Mouse (Mus musculus): ENCODE measurements around the gene Qrfp.

Gene Qrfp

DNA sequence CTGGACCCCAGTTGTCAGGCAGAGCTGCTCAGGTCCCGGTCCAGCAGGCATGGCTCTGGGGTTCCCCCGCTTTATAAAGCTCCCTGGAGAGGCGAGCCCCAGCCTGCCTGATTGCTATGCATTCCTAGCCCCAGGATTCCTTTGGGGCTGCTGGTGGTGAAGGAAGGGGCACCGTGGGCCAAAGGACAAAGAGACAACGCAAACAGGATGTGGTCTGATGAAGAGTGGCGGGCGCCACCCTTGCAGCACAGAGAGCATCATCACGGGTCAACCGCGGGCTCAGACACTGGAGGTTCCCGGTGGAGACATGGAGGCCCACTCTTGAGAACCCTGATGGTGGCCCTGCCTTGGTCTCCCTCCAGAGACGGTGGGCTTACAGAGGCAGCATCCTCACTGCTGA is at the start of gene Qrfp:
Qrfp (minus strand) TSS at position 137 of the 400 bp plus-strand sequence.
- DNase-seq: peak; percentile 41

DNA sequence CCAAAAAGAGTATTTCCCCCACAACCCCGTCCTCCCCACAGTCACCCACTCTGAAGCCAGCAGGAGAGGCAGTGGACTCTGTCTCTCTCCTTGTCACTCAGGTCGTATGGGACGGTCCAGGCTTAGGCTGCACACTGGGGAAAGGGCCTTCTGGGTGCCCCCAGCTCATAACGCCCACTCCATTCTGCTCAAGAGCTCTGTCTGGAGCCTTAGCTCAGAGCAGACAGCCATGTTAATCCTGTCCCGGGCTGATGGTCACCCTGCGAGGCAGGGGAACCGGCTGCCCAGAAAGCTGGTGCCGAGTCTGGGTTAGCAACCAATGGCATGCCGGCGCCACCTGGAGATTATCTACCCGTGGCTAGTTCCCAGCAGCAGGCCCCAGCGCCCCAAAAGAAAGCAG is 48.1 kb upstream of the Qrfp start:
- DNase-seq: no peak

DNA sequence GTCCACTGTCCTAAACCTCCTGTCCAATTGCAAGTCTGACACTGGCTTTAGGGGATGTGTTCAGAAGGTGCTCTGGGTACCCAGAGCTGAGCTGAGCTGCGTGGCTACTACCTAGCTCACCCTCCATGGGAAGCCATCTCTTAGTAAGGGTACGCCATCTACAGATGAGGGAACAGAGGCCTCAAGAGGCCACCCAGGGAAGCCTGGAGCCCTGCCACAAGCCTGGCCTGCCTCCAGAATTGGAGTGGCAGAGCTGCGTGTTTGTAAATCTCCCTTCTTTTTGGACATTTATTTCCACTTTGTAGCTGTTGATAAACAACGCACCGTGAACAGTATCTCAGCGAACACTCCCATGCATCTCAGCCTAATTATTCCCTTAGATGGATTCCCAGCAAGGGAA is 46.8 kb upstream of the Qrfp start:
- DNase-seq: peak; percentile 70

DNA sequence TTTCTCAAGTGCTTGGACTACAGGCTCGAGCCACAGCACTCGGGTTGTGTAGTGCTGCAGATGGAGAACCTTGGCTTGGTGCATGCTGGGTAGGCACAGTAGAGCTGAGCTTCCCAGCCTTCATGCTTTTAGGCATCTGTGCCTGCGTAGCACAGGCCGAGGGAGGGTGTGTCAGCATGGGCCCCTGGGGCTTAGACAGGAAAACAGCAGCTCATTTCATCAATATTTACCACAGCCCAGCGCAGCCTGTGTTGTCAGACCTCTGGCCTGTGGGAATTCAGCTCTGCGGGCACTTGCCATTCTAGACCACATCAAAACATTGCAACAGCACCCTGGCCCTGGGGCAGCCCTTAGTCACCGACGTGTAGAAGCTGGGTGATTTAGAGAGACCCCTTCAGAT is 45.6 kb upstream of the Qrfp start:
- no peak for DNase-seq

DNA sequence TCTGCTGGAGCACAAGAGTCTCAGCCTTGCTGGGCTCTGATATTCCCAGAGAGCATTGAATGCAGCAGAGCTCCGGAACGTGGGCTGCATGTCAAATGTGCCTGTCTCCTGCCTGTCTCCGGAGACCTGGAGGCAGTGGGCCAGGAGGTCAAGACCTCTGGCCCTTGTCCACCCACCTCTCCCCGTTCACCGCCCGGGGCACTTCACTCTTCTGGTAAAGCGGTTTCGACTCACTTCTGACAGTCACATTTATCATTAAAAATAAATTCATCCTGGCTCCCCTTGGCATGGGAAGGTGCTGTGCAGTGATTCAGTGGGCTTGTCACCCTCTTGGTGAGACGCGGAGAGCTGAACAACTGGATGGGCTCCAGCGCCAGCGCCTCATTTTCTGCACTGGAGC is 39.8 kb upstream of the Qrfp start:
- no peak for DNase-seq

DNA sequence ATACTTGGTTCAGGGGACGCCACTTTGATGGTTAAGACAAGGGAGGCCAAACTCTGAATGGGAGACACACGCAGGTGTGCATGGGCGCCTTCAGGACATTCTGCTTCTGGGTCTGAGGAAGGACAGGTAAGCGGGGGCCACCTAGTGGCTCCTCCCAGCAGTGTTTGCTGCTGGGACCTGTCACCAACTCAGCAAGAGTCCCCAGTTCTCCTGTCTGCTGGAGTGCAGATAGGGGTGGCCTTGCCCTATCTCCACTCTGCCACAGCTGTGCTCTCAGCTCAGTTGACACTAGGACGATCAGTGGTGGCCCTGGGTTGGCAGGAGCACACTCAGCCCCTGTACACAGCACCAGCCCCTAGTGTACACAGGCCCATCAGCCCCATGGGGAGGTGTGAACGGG is 37.5 kb upstream of the Qrfp start:
- DNase-seq: peak; percentile 30

DNA sequence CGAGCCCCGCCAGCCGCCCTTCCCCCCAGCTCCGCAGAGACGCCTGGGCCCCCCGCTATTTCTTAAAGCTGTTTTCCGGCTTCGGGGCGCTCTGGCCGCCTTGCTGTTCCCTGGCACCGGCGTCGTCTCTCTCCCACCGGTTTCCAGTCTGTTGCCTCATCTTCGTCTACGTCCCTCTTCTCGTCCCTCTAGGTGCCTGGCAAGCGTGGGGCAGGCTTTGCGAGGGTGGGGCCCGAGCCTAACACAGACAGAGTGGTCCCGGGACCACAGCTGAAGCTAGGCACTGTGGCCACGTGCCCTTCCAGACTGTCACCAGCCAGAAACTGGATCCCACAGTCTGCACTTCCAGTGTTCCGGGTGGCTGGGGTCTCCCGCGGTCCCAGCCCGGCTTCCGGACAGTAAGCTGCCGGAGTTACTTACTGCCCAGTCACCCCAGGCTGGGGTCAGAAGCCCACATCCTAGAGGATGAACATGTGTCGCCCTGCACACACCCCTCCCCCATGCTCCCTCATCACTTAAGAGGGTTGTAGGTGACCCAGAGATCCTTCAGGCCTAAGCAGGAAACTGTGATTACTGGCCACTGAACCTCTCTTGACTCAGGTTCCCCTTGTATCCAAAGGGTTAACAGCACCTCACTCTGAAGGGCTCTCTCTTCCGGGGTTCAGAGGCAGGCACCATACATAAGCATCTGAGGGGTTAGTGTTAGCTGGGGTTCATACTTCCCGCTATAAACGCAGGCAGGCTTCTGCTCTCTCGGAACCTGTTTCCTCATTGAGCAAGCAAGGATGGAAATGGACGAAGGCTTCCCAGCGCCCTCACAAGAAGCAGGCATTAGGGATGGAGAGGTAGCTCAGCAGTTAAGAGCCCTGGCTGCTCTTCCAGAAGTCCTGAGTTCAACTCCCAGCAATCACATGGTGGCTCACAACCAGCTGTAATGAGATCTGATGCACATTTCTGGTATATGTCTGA is 36.6 kb upstream of the Qrfp start:
- no peak for DNase-seq

DNA sequence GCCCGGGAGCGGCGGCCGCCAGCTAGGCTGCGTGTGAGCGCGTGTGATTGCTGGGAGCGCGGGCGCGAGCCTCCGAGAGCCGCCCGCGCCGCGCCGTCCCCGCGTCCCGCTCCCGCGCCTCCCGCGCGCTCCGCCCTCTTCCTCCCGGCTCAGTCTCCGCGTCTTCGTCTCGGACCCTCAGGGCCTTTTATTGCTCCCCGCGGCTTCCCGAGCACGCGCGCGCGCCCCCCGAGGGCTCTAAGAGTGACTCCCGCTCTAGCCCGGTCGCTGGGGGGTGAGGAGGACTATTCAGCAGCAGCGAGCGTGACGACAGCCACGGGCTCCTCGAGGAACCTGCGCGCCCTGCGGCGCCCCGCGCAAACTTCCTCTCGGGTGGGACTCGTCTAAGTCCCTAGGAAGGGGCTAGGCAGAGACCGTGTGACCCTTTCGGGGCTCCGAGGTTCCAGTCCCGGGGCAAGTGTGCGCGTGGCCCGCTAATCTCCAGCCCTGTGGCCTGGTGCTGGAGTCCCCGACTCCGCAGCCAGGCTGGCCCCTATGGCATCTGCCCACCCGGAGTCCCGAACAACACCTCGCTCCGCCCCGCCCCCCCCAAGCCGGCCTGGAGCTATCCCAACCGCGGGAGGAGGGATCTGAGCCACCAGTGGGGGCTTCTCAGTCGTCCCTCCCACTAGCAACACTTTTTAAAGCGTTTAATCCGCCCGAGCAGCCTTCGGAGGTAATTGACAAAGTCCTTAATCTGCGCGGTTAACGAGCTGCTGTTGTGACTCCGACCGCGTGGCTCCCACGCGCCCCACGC is 35.7 kb upstream of the Qrfp start, which contains the start of gene Fibcd1:
Fibcd1 (minus strand) TSS at position 110 of the 796 bp plus-strand sequence.
- DNase-seq: peak; percentile 28

DNA sequence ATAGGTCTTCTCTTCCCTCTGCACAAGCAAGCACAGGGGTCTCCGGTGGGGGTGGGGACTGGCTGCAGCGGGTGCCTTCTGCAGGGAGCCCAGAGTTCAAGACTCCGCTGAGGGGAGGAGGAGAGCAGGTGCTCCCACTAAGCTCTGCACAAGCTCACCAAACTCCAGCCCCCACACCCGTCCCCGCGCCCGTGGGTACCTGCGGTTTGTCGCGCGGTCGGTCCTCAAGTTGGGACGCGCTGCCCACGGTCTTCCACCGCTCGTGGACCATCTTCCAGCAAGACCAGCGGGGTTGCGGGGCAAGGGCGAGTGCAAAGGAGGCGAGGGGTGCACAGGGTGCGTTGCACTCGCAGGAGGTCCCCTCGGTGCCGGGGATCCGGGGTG is 35.1 kb upstream of the Qrfp start:
- no peak for DNase-seq

DNA sequence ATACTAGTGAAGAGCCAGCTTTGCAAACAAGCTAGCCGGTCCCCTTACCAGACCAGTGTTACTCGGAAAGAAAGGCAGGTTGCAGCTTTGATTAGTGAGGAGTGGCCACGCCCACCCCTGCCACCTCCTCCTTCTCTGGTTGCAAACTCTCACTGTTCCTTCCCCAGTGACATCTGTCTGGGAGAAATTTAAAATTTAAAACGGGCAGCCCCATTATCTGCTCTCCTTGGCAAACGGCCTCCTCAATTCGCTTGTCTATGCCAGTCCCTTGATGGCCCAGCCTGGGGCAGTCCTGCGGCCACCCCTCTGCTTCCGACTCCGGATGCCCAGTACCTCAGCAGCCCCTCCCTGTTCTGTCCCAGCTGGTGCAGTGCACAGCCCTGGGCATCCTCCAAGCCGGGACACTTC is 34.4 kb upstream of the Qrfp start:
- no peak for DNase-seq

DNA sequence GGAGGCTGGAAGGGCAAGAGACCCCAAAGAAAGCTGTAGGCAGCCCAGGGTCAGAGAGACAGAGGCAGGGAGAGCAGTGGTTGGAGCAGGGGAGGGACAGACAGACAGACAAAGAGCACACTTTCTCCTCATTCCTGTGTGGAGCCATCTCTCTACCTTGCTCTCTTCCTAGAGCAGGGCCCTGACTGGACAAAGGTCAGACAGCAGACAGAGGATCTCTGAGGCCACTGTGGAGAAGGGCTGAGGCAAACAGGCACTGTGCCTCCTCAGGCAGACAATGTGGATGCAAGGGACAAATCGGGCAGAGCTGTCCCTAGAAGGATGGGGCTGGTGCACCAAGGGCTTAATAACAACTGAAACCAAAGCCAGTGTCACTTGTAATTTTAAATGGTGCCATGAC is 28.5 kb upstream of the Qrfp start:
- DNase-seq: no peak

DNA sequence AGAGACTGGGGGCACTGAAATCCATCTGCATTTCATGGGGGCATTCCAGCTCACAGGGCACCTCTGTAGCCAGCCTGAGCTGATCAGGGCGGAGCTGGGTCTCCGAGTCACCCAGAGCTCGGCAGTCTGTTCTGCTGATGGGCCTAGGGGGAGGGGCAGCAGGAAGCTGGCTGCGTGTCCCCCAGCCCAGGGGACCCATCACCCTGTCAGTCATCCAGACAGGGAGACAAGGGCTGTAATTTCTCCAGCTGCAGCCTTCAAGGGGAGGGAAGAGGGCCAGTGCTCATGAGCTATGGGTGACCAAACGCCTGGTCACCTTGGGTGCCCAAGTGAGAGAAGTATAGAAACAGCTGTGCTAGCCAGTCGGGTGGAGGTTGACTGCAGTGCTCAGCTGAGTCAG is 26.6 kb upstream of the Qrfp start:
- no peak for DNase-seq

DNA sequence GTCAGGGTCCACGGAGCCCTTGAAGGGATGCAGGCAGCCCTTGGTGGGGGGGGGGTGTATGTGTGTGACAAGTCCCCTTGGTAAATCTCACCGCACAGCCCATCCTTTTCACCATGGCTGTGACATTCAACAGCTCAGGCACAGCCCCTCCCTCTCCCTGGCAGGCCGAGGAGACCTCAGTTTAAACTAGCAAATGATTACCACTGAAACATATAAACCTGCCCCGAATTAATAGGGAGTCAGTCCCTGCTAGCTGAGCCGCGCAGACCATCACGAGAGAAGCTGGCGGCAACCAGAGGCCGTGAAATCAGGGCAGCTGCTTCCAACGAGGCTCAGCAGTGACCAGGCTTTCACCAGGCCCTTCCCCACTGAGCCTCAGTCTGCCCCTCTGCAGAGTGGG is 25.7 kb upstream of the Qrfp start:
- DNase-seq: no peak

DNA sequence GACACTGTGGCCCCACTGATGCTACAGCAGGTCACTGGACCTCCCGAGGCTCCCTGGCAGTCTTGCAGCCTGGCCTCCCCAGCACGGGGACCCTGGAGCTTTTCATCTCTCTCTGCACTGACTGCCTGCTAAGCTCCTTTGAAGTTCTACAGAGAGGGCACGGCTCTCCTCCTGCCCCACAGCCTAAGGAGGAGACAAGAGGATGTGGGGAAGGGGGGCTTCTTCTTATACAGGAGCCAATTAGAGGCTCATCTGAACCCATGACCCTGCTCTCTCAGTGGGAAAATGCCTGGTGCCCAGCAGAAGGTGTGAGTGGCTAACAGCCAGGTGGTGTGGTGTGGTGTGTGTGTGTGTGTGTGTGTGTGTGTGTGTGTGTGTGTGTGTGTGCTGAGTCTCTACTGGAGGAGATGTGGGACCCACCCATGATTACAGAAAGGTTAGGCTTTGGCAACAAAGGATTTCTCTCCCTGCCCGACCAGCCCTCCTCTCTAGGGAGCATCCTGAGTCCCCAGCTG is 18.0 kb upstream of the Qrfp start:
- no peak for DNase-seq

DNA sequence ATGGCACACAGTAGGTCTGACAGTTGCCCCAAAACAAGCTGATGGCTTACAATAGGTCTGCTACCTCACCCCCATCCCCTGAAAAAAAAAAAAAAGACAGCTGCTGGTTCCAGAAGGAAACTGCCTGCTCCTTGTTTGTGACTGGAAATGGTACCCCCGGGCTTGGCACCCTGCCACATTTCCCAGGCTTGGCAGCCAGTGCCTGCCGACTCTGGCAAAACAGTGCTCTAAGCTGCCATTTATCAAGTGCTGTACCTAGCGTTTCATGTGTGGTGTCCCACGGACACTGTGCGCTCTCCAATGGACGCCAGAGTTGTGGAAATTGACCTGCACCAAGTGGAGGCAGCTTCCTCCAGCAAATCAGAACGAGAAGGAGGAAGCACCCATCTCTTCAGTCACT is 17.5 kb upstream of the Qrfp start:
- DNase-seq: peak; percentile 57

DNA sequence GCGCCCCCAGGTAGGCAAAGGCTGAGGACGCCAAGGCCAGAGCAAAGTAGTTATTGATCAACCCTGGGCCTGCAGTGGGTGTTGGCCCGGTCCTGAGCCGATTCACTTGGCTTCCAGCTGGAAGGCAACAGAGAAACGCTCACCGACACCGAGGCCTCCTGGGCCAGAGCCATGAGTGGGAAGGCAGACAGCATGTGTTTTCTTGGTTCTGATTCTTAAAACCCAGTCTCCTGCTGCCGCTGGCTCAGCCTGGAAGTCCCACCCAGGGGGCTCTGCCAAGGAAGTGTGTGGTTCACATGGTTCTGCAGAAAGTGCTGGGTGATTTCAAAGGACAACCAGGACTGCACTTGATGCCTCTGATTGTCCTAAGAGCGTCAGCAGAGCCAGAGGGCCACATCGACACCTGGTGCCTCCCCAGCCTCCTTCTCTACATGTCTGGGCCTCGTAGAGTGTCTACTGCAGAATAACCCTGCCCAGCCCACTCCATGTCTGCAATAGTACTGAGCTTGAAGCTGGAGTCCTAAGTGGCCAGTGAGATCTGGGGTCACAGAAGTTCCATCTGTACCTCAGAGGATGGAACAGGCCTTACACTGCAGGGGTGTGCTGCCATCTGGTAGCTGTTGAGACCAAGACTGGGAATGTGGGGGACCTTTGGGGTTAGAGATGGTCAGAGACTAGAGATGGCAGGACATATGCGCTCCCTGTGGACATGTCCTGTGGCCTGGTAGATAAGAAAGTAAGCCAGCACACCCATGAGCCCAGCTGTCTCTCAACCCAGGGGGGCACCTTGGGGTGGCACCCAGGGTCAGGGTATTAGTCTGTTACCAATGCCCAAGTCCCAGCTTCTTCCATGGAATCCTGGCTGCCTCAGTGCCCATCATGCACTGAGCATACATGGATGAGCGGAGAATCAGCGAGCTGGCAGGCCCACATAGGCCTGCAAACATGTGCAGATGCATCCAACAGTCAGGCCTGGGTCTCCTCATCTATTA is 16.0 kb upstream of the Qrfp start:
- DNase-seq: no peak

DNA sequence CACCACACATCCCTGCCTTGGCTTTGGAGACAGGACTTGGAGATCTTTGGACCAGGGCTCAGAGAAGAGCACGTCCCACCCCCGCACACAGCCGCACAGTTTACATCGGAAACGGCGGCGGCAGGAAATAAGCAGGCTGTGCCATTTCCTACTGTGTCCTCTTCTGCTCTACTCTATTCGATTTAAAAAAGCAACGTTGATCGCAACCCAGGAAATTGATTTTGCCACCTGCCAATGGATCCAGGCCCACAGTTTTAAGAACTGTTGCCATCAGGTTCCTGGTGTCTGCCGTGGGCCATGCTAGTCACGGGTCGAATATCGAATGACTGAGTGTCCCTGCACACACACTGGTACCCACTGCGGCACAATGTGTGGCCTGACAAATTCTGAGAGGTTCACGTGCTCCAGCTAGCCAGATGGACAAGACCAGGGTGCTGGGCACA is 15.1 kb upstream of the Qrfp start:
- DNase-seq: no peak

DNA sequence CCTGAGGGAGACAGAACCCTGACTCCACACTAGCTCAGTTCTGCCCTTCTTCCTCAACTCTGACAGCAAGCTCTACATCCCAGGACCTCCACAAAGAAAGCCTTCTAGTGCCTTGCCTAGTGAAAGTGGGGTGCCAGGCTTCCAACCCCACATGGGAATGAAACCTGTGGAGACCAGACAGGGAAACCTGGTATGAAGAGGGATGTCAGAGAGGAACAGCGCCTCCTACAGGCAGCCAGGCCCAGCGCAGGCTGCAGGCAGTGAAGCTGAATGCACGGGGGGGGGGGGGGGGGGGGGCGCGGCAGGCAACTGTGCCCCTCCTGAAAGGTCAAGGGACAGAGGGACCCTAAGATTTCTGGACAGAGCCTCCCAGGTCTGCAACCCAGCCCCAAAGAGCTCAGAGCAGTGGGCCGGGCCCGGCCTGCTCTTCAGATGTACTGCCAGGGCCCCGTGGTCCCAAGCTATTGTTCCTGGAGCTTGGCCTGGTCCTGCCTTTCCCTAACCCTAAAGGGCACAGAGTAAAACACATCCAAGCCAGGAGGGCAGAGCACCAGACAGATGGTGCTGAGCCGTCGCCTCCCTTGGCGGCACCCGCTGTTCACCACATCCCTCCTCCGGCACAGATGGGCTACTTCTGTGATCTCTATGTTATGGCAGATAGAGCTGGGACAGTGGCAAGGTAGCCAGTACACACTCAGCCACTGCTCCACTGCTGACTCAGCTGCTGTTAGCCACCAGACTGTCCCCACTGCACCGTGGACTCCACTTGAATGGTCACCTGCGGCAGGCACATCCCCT is 13.8 kb upstream of the Qrfp start:
- peak; percentile 47 for DNase-seq

DNA sequence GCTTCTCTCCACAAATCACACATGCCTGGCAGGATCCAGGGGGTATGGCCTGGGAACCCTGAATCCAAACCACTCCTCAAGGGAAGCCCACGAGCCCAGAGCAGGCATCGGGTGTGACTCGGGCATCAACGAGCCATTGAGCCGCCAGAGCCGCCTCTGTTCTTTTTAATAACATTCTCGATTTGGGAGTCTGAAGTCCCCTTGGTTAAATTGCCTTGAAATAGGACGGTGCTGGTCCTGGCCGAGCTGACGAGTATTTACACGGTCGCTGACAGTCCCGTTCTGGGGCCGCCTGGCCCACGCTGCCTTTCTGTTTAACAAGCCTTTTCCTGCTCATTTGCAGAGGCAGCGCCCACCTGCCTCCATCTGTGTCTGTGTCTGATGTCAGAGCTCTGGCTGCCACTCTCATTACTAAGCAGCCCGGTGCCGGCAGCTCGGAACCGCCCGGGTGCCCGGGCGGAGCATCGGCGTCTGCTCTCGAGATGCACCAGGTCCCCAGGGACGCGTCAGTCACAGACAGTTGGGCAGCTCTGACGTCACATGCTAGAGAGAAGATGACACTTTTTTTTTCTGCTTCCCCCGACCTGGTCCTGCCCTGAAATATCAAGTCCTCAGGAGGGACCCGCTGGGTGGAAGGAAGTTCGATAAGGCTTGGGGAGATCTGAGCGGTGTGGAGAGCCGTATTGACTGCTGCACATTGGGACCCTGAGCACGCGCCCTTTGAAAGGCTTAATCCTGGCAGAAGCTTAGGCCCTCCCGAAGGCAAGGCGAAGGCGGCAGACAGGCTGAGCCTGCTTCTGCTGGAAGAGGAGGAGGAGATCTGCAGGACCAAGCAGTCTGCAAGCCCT is 12.4 kb upstream of the Qrfp start:
- peak; percentile 54 for DNase-seq

DNA sequence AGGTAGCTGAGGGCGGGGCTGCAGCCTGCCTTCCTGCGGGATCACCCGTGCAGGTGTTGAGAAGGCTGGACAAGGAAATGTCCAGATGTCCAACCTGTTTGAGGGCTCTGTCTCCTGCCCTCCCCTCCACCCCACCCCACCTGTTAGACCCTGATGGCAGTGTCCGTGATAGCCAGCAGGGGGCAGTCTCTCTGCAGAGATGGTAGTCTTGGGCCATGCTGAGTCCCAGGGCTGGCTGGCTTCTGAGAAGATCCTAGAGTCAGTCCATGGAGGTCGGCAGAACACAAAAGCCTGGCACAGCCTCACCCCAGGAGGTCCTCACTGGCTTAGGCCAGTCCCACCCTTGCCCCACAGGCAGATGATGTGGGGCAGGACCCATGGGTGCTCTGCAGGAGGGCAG is 5.0 kb upstream of the Qrfp start:
- peak; percentile 80 for DNase-seq

DNA sequence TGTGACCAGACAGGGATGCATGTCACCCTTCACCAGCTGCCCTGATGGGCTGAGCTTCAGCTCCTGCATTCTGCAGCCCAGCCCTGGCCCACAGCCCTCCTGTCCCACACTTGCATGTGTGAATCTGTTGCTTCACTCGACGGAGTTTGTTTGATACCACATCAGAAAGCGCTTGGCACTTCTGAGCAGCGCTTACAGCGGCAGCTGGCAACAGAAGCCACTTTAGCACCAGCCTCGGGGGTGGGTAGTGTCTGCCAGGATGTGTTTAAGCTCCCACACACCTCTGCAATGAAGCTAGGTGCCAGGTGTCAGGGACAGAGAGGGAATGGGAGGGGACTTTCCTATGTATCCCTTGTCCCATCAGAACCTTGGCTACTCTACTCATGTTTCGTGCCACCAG is 4.3 kb upstream of the Qrfp start:
- no peak for DNase-seq

All from lung, postnatal 10 days (tissue).